Mouse (Mus musculus) liver, embryonic 14.5 days (tissue): Measurements from ENCODE around the gene Plvap.

ENCODE experiments used
- CTCF ChIP-seq: IDR thresholded peaks from 2 replicates; pipeline ENCODE4 v1.5.1; 2016; ENCODE audit warnings: antibody characterized with exemption, low read depth, control low read depth
- EP300 ChIP-seq: IDR thresholded peaks from 2 replicates; pipeline ENCODE4 v1.6.1; 2016; ENCODE audit warnings: antibody characterized with exemption, low read depth

DNA sequence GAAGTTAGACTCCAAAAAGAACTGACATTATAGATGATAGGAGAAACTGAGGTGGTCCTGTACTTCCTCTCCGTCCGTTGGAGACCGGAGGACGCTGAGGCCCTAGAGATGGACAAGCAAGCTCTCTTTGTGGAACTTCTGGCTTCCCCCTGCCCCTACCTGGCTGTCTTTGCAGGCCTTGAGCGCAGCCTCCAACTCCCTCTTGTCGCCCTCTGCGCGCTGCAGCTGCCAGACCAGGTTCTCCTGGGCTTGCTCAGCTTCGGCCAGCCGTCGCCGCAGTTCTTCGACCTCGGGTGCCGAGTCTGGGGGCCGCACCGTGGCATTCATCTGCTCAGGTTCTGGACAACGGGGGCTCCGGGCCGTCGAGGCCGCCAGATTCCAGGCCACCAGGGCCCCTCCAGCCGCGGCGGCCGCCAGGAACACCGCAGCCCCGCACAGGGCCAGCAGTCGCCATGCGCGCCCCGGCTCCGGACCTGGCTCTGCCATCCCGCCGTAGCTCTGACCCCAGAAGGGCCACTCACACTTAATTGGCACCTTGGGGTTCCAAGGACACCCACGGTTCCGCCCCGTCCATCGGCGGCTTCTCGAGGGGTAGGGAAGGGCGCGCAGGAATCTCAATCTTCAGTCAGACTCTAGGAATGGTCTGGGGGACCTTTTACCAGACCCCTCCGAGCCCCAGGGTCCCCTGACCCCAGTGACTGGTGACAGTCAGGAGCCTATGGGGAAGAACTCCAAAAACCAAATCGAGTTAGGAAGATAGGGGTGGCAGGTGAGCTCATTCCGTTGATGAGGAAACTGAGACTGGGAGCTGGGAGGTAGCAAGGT is 13.9 kb upstream of the Plvap start, which contains the start of gene Ccdc194:
- TF ChIP-seq CTCF (no peak), EP300 (no peak)
